In the genomic region with DNA sequence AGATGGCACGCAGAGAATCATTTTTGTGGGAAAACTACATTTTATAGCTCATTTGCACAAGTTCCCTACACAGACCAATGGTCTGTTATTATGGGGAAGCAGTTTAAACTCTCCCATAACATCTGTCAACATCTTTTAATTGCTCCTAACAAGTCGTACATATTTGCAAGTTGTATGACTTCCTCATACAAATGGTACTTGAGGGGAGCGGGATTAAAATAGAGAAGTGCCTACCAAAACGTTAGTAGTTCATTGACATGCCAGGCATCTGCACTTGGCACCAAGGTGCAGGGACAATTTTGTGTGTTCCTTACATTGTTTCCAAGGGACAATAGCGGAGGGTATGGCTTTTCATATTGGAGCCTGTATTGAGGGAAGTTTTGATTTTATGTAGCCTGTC, we compare ENCODE assay signal across 16 mouse cellular contexts.
"Had no signal": no experiment of that assay in that cellular context is flagged by ENCODE, and none has a peak within 500 bp of the region (broad histone marks: within the 10 kb centered on the region; RNA-seq: fewer than 3 reads in every experiment).

No protein-coding gene starts in this region.

- H3K4me3 ChIP-seq: neural tube, embryonic 13.5 days; neural tube, embryonic 15.5 days; stomach, embryonic 15.5 days had no signal

- H3K9ac ChIP-seq: neural tube, embryonic 13.5 days; neural tube, embryonic 15.5 days; stomach, embryonic 15.5 days had no signal

- H3K27me3 ChIP-seq: neural tube, embryonic 13.5 days; neural tube, embryonic 15.5 days; stomach, embryonic 15.5 days had no signal

- DNase-seq: retina, postnatal 1 day; right cerebral cortex, adult 18-20 months; right cerebral cortex, postnatal 14 days; right cerebral cortex, postnatal 25 days; right cerebral cortex, postnatal 4 days; spleen, adult 18-20 months; thymus, adult 18-20 months; thymus, adult 2 months; thymus, postnatal 14 days; thymus, postnatal 25 days; thymus, postnatal 36 days; thymus, postnatal 4 days had no signal

- H3K9me3 ChIP-seq: neural tube, embryonic 13.5 days; neural tube, embryonic 15.5 days; stomach, embryonic 15.5 days had no signal

- H3K36me3 ChIP-seq: neural tube, embryonic 13.5 days; neural tube, embryonic 15.5 days; stomach, embryonic 15.5 days had no signal

- H3K4me1 ChIP-seq: neural tube, embryonic 13.5 days; neural tube, embryonic 15.5 days; stomach, embryonic 15.5 days had no signal

- H3K27ac ChIP-seq: neural tube, embryonic 13.5 days; neural tube, embryonic 15.5 days; stomach, embryonic 15.5 days; stomach, postnatal 0 days had no signal

- H3K4me2 ChIP-seq: neural tube, embryonic 13.5 days; neural tube, embryonic 15.5 days; stomach, embryonic 15.5 days had no signal
